In genomic region chr10:117172069-117172468, GRCm38 (mm10) we compare ENCODE assay signal across 19 mouse cellular contexts. TPM values are rescaled to one million over a fixed set of nuclear protein-coding genes. Genes with fewer than 3 reads are reported as not detected.
DNase-seq lines count a peak whose midpoint lies in the region; ATAC-seq and TF ChIP-seq lines count a peak whose summit lies in the region.
"Had no signal": no experiment of that assay in that cellular context is flagged by ENCODE, and none has a peak within 500 bp of the region (broad histone marks: within the 10 kb centered on the region; RNA-seq: fewer than 3 reads in every experiment).

No protein-coding gene starts in this region.

- no peak overlapping the region for H3K27ac ChIP-seq in embryonic facial prominence, embryonic 14.5 days (replicated peaks; ENCODE audit: low read depth, low read length)
- H3K27ac ChIP-seq in embryonic facial prominence, embryonic 10.5 days (replicated peaks), result no peak overlapping the region
- no peak overlapping the region for H3K27ac ChIP-seq in lung, embryonic 14.5 days (ENCODE audit: low read depth)
- H3K27ac ChIP-seq in embryonic fibroblast, embryonic 13.5 days (ENCODE audit: insufficient read depth, low read length), result peak overlapping the region; percentile 88
- no peak overlapping the region for H3K27ac ChIP-seq in hindbrain, embryonic 13.5 days
- H3K27ac ChIP-seq: forebrain, embryonic 15.5 days; hindbrain, postnatal 0 days; left cerebral cortex, adult 2 months; liver, embryonic 14.5 days; midbrain, embryonic 15.5 days had no signal

- DNase-seq in embryonic facial prominence, embryonic 14.5 days (ENCODE audit: low spot score), result peak; percentile 35
- no peak for DNase-seq in embryonic facial prominence, embryonic 10.5 days (ENCODE audit: low spot score)
- peak; percentile 60 for DNase-seq in lung, embryonic 14.5 days
- DNase-seq in lung, adult 18-20 months, result no peak
- DNase-seq in Muller cell, postnatal 12 days (ENCODE audit: inconsistent ontology term), result no peak
- DNase-seq: cerebellum, adult 9-11 months; thymus, postnatal 36 days had no signal

- H3K9me3 ChIP-seq in embryonic facial prominence, embryonic 14.5 days (ENCODE audit: control insufficient read depth, low read length), result no peaks in the 10 kb centered on the region
- H3K9me3 ChIP-seq in embryonic facial prominence, embryonic 10.5 days, result no peaks in the 10 kb centered on the region
- H3K9me3 ChIP-seq in lung, embryonic 14.5 days (ENCODE audit: low read depth, low read length), result no peaks in the 10 kb centered on the region
- H3K9me3 ChIP-seq in hindbrain, embryonic 13.5 days, result no peaks in the 10 kb centered on the region
- H3K9me3 ChIP-seq: forebrain, embryonic 15.5 days; G1E; megakaryocyte, embryonic 14.5 days; midbrain, embryonic 15.5 days had no signal

- H3K27me3 ChIP-seq in embryonic facial prominence, embryonic 14.5 days (replicated peaks; ENCODE audit: control insufficient read depth, insufficient read depth, low read length), result no peaks in the 10 kb centered on the region
- H3K27me3 ChIP-seq in embryonic facial prominence, embryonic 10.5 days (replicated peaks; ENCODE audit: low read depth, poor library complexity, severe bottlenecking), result no peaks in the 10 kb centered on the region
- H3K27me3 ChIP-seq in lung, embryonic 14.5 days (ENCODE audit: insufficient read depth, low read length), result no peaks in the 10 kb centered on the region
- H3K27me3 ChIP-seq in myocyte (ENCODE audit: control insufficient read depth, insufficient read depth, insufficient read length), result no peaks in the 10 kb centered on the region
- H3K27me3 ChIP-seq in hindbrain, embryonic 13.5 days, result no peaks in the 10 kb centered on the region
- H3K27me3 ChIP-seq: forebrain, embryonic 15.5 days; midbrain, embryonic 15.5 days had no signal

- no peak for TF ChIP-seq CTCF in lung, embryonic 14.5 days (IDR thresholded peaks at IDR 0.05; ENCODE audit: low read depth)
- TF ChIP-seq CTCF in embryonic fibroblast, embryonic 13.5 days (IDR thresholded peaks at IDR 0.05; ENCODE audit: borderline replicate concordance, insufficient read depth, low read length), result no peak

- 24% methylated on average over 3 of the region's 3 CpGs for WGBS in embryonic facial prominence, embryonic 14.5 days
- 26% methylated on average over 3 of the region's 3 CpGs for WGBS in embryonic facial prominence, embryonic 10.5 days
- WGBS in lung, embryonic 14.5 days, result 11% methylated on average over 3 of the region's 3 CpGs
- WGBS in hindbrain, embryonic 13.5 days, result 43% methylated on average over 3 of the region's 3 CpGs

- no peaks in the 10 kb centered on the region for H3K36me3 ChIP-seq in embryonic facial prominence, embryonic 14.5 days (ENCODE audit: control insufficient read depth, insufficient read depth, low read length)
- H3K36me3 ChIP-seq in embryonic facial prominence, embryonic 10.5 days (replicated peaks), result no peaks in the 10 kb centered on the region
- no peaks in the 10 kb centered on the region for H3K36me3 ChIP-seq in lung, embryonic 14.5 days (ENCODE audit: insufficient read depth)
- no peaks in the 10 kb centered on the region for H3K36me3 ChIP-seq in myocyte (ENCODE audit: control insufficient read depth, insufficient read depth)
- no peaks in the 10 kb centered on the region for H3K36me3 ChIP-seq in hindbrain, embryonic 13.5 days
- H3K36me3 ChIP-seq: forebrain, embryonic 15.5 days; G1E; midbrain, embryonic 15.5 days had no signal

- H3K4me2 ChIP-seq in embryonic facial prominence, embryonic 14.5 days (ENCODE audit: low read depth, low read length), result no peak overlapping the region
- no peak overlapping the region for H3K4me2 ChIP-seq in lung, embryonic 14.5 days
- H3K4me2 ChIP-seq in myocyte (ENCODE audit: low read depth), result peak overlapping the region; percentile 49
- no peak overlapping the region for H3K4me2 ChIP-seq in hindbrain, embryonic 13.5 days
- H3K4me2 ChIP-seq: forebrain, embryonic 15.5 days; heart, embryonic 11.5 days; midbrain, embryonic 15.5 days had no signal

- H3K4me3 ChIP-seq in embryonic facial prominence, embryonic 14.5 days (ENCODE audit: low read depth, low read length), result no peak overlapping the region
- no peak overlapping the region for H3K4me3 ChIP-seq in embryonic facial prominence, embryonic 10.5 days
- no peak overlapping the region for H3K4me3 ChIP-seq in lung, embryonic 14.5 days (ENCODE audit: low read depth, low read length)
- H3K4me3 ChIP-seq in embryonic fibroblast, embryonic 13.5 days (ENCODE audit: insufficient read depth, low read length), result no peak overlapping the region
- H3K4me3 ChIP-seq in myocyte, result no peak overlapping the region
- no peak overlapping the region for H3K4me3 ChIP-seq in hindbrain, embryonic 13.5 days
- H3K4me3 ChIP-seq: erythroblast, embryonic 14.5 days; forebrain, embryonic 15.5 days; left cerebral cortex, adult 2 months; megakaryocyte, embryonic 14.5 days; midbrain, embryonic 15.5 days had no signal

- no peaks in the 10 kb centered on the region for H3K79me2 ChIP-seq in myocyte (ENCODE audit: control insufficient read depth, insufficient read depth)

- no peak overlapping the region for H3K9ac ChIP-seq in embryonic facial prominence, embryonic 14.5 days (ENCODE audit: low read depth, low read length)
- H3K9ac ChIP-seq in lung, embryonic 14.5 days, result no peak overlapping the region
- no peak overlapping the region for H3K9ac ChIP-seq in hindbrain, embryonic 13.5 days
- H3K9ac ChIP-seq: forebrain, embryonic 15.5 days; liver, embryonic 14.5 days; midbrain, embryonic 15.5 days had no signal

- H3K4me1 ChIP-seq in embryonic facial prominence, embryonic 14.5 days (ENCODE audit: control insufficient read depth, insufficient read depth, low read length), result peaks cover 3% of the 10 kb centered on the region; the same call in 1 of the 2 replicates
- peaks cover 18% of the 10 kb centered on the region for H3K4me1 ChIP-seq in embryonic facial prominence, embryonic 10.5 days
- H3K4me1 ChIP-seq in lung, embryonic 14.5 days (ENCODE audit: insufficient read depth), result no peaks in the 10 kb centered on the region; the same call in 1 of the 2 replicates
- H3K4me1 ChIP-seq in embryonic fibroblast, embryonic 13.5 days (ENCODE audit: control insufficient read depth, insufficient read depth, low read length), result peaks cover 9% of the 10 kb centered on the region
- H3K4me1 ChIP-seq in hindbrain, embryonic 13.5 days (replicated peaks), result no peaks in the 10 kb centered on the region
- H3K4me1 ChIP-seq: forebrain, embryonic 15.5 days; midbrain, embryonic 15.5 days had no signal

- no peak overlapping the region for H3ac ChIP-seq in myocyte (ENCODE audit: control insufficient read depth, insufficient read length)

- no peak for ATAC-seq in embryonic facial prominence, embryonic 14.5 days (ENCODE audit: low read depth)
- peak; percentile 54; the same call in 1 of the 2 replicates for ATAC-seq in lung, embryonic 14.5 days (ENCODE audit: insufficient read depth)
- no peak for ATAC-seq in hindbrain, embryonic 13.5 days (ENCODE audit: low FRiP score)
- ATAC-seq: forebrain, embryonic 15.5 days; hindbrain, postnatal 0 days; midbrain, embryonic 15.5 days had no signal

- TF ChIP-seq POLR2A in embryonic fibroblast, embryonic 13.5 days (IDR thresholded peaks at IDR 0.05; ENCODE audit: low read depth, low read length), result no peak
- no peak for TF ChIP-seq POLR2A in myocyte (IDR thresholded peaks at IDR 0.05; ENCODE audit: insufficient read length, low read depth)

TF ChIP-seq in myocyte, 11 proteins besides CTCF, POLR2A, EP300 and RAD21:
- TF ChIP-seq MYOG (IDR thresholded peaks at IDR 0.05; ENCODE audit: control insufficient read depth in 1 of 3, insufficient read depth in 1 of 3, insufficient read length in 2 of 3, low read depth in 2 of 3) (peak in 1 of 3 experiments; percentile 65), MYOD1 (IDR thresholded peaks at IDR 0.05; ENCODE audit: control insufficient read depth in 1 of 3, insufficient read length in 2 of 3, low read depth in 2 of 3) (peak; percentile 8 to 61 (median 11)), REST (IDR thresholded peaks at IDR 0.05; ENCODE audit: insufficient read depth, insufficient read length) (no peak), CEBPB (IDR thresholded peaks at IDR 0.05; ENCODE audit: insufficient read depth, poor library complexity, severe bottlenecking) (no peak)

RNA-seq across cellular contexts. Expression of gene Frs2, which starts 23.7 kb away (rescaled TPM):
- polyA plus RNA-seq in embryonic facial prominence, embryonic 14.5 days (2014; fragmentation: Nextera tagmentation; extraction: Ambion mirVana), result 22.6 and 27.6 TPM in 2 replicates
- 20.4 and 21.6 TPM in 2 replicates for polyA plus RNA-seq in embryonic facial prominence, embryonic 10.5 days (2016; fragmentation: Nextera tagmentation; extraction: Ambion mirVana)
- 26.4 and 27.8 TPM in 2 replicates for polyA plus RNA-seq in lung, embryonic 14.5 days (2014; fragmentation: Nextera tagmentation; extraction: Ambion mirVana)
- 54.8 and 61.5 TPM in 2 replicates for polyA plus RNA-seq in embryonic fibroblast, embryonic 13.5 days (2011; ENCODE audit: insufficient read length, low read depth, missing spikeins)
- polyA plus RNA-seq in myocyte (2012; fragmentation: generic; extraction: Trizol), result 6.6 TPM
- 18.6 and 20.5 TPM in 2 replicates for polyA plus RNA-seq in hindbrain, embryonic 13.5 days (2015; fragmentation: Nextera tagmentation; extraction: Ambion mirVana)

RNA-seq across cellular contexts. Expression of gene Yeats4, which starts 52.2 kb away (rescaled TPM):
- polyA plus RNA-seq in embryonic facial prominence, embryonic 14.5 days (2014; fragmentation: Nextera tagmentation; extraction: Ambion mirVana), result 57.9 and 64.6 TPM in 2 replicates
- polyA plus RNA-seq in embryonic facial prominence, embryonic 10.5 days (2016; fragmentation: Nextera tagmentation; extraction: Ambion mirVana), result 107 and 110 TPM in 2 replicates
- polyA plus RNA-seq in lung, embryonic 14.5 days (2014; fragmentation: Nextera tagmentation; extraction: Ambion mirVana), result 73.0 and 74.9 TPM in 2 replicates
- polyA plus RNA-seq in embryonic fibroblast, embryonic 13.5 days (2011; ENCODE audit: insufficient read length, low read depth, missing spikeins), result 37.9 and 44.6 TPM in 2 replicates
- 27.8 TPM for polyA plus RNA-seq in myocyte (2012; fragmentation: generic; extraction: Trizol)
- polyA plus RNA-seq in hindbrain, embryonic 13.5 days (2015; fragmentation: Nextera tagmentation; extraction: Ambion mirVana), result 126 and 127 TPM in 2 replicates

Comparison
In these comparisons a context has a peak if more than half of its experiments do, and no peak if none do; other contexts are left out.
1. DNase-seq: peak in embryonic facial prominence, embryonic 14.5 days (single experiment) and lung, embryonic 14.5 days (single experiment); none in embryonic facial prominence, embryonic 10.5 days (single experiment), lung, adult 18-20 months (0 of 2) and Muller cell, postnatal 12 days (single experiment).